8 mouse cellular contexts compared by ENCODE assay signal in the genomic region with DNA sequence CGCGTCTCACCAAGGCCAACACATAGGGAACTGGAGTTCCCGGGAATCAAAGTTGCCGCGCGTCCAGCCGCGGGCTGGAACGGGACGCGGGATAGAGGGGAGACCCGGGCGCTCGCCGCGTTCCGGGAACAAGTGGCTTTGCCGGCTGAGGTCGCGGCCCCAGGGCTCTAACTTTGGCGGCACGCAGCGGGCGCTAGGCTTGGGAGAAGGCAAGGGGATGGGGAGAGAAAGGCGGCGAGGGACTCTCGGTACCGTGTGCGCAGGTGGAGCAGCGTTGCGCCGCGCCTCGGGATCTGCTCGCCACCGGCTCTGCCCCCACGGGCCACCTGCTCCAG. TPM values are rescaled to one million over a fixed set of nuclear protein-coding genes. Genes with fewer than 3 reads are reported as not detected.
A peak's percentile ranks its signal among the peaks of the same experiment; 100 is the strongest.
DNase-seq lines count a peak whose midpoint lies in the region; ATAC-seq and TF ChIP-seq lines count a peak whose summit lies in the region.

No protein-coding gene starts in this region.

- DNase-seq in embryo, embryonic 10.5 days (ENCODE audit: low spot score) = peak; percentile 24
- no peak for DNase-seq in embryo, embryonic 10 days (ENCODE audit: low spot score)
- no peak for DNase-seq in stomach, postnatal 0 days (ENCODE audit: low spot score)
- DNase-seq in cerebellum, adult 9-10 months = no peak
- no peak for DNase-seq in cerebellum, adult 11-12 months

- TF ChIP-seq EP300 in ES-Bruce4 (IDR thresholded peaks at IDR 0.05; ENCODE audit: insufficient read depth, low read depth, low read length) = no peak
- TF ChIP-seq EP300 in stomach, postnatal 0 days (optimal IDR thresholded peaks at IDR 0.05) = no peak

- H3K36me3 ChIP-seq in ES-Bruce4 (ENCODE audit: control insufficient read depth, insufficient read depth, low read length, poor library complexity, severe bottlenecking) = no peaks in the 10 kb centered on the region
- no peaks in the 10 kb centered on the region for H3K36me3 ChIP-seq in heart, embryonic 11.5 days (ENCODE audit: control insufficient read depth, insufficient read depth, low read length)
- H3K36me3 ChIP-seq in limb, embryonic 15.5 days = no peaks in the 10 kb centered on the region
- no peaks in the 10 kb centered on the region for H3K36me3 ChIP-seq in stomach, postnatal 0 days (ENCODE audit: control insufficient read depth, insufficient read depth, low read length)

- ATAC-seq in heart, embryonic 11.5 days (replicated peaks; ENCODE audit: insufficient number of reproducible peaks, low FRiP score, low TSS enrichment) = no peak
- no peak for ATAC-seq in limb, embryonic 15.5 days (ENCODE audit: insufficient number of reproducible peaks, low FRiP score, low TSS enrichment, low read depth)
- no peak for ATAC-seq in stomach, postnatal 0 days (ENCODE audit: low FRiP score, low TSS enrichment)

- no peaks in the 10 kb centered on the region for H3K4me1 ChIP-seq in ES-Bruce4 (ENCODE audit: control insufficient read depth, insufficient read depth, low read length)
- peaks cover 10% of the 10 kb centered on the region for H3K4me1 ChIP-seq in heart, embryonic 11.5 days (ENCODE audit: control insufficient read depth, insufficient read depth, low read length)
- peaks cover 27% of the 10 kb centered on the region for H3K4me1 ChIP-seq in limb, embryonic 15.5 days
- H3K4me1 ChIP-seq in stomach, postnatal 0 days (replicated peaks; ENCODE audit: control insufficient read depth, insufficient read depth) = no peaks in the 10 kb centered on the region; the same call in 1 of the 2 replicates

- peak overlapping the region; percentile 49 for H3K4me3 ChIP-seq in ES-Bruce4 (ENCODE audit: low read depth, low read length)
- peak overlapping the region; percentile 65 for H3K4me3 ChIP-seq in heart, embryonic 11.5 days (ENCODE audit: low read depth, low read length)
- peak overlapping the region; percentile 62 for H3K4me3 ChIP-seq in limb, embryonic 15.5 days
- H3K4me3 ChIP-seq in stomach, postnatal 0 days (ENCODE audit: low read depth, low read length) = peak overlapping the region; percentile 53

- no peaks in the 10 kb centered on the region for H3K9me3 ChIP-seq in ES-Bruce4 (replicated peaks; ENCODE audit: control insufficient read depth, insufficient read depth, low read length, poor library complexity, severe bottlenecking)
- no peaks in the 10 kb centered on the region for H3K9me3 ChIP-seq in heart, embryonic 11.5 days (replicated peaks; ENCODE audit: control insufficient read depth, low read length)
- no peaks in the 10 kb centered on the region for H3K9me3 ChIP-seq in limb, embryonic 15.5 days
- no peaks in the 10 kb centered on the region for H3K9me3 ChIP-seq in stomach, postnatal 0 days (ENCODE audit: control insufficient read depth, low read length)

- peak overlapping the region; percentile 54 for H3K9ac ChIP-seq in ES-Bruce4 (ENCODE audit: low read depth, poor library complexity, severe bottlenecking)
- peak overlapping the region; percentile 31; the same call in 1 of the 2 replicates for H3K9ac ChIP-seq in heart, embryonic 11.5 days (ENCODE audit: low read depth, low read length)
- no peak overlapping the region for H3K9ac ChIP-seq in limb, embryonic 15.5 days
- no peak overlapping the region for H3K9ac ChIP-seq in stomach, postnatal 0 days (ENCODE audit: low read length)

- no peak overlapping the region for H3K27ac ChIP-seq in ES-Bruce4 (ENCODE audit: insufficient read depth, low read length)
- no peak overlapping the region for H3K27ac ChIP-seq in heart, embryonic 11.5 days (ENCODE audit: low read depth, low read length)
- no peak overlapping the region for H3K27ac ChIP-seq in limb, embryonic 15.5 days
- no peak overlapping the region for H3K27ac ChIP-seq in stomach, postnatal 0 days (replicated peaks)

- 1% methylated on average over 37 of the region's 37 CpGs for WGBS in heart, embryonic 11.5 days (ENCODE audit: insufficient replicate concordance)
- under 1% methylated on average over 37 of the region's 37 CpGs for WGBS in limb, embryonic 15.5 days
- WGBS in stomach, postnatal 0 days = 1% methylated on average over 36 of the region's 37 CpGs

- TF ChIP-seq POLR2A in ES-Bruce4 (IDR thresholded peaks at IDR 0.05; ENCODE audit: insufficient read depth, low read length) = no peak

- H3K4me2 ChIP-seq in heart, embryonic 11.5 days = peak overlapping the region; percentile 99
- peak overlapping the region; percentile 99 for H3K4me2 ChIP-seq in limb, embryonic 15.5 days
- H3K4me2 ChIP-seq in stomach, postnatal 0 days (replicated peaks; ENCODE audit: low read depth) = peak overlapping the region; percentile 99

- peaks cover 17% of the 10 kb centered on the region for H3K27me3 ChIP-seq in ES-Bruce4 (ENCODE audit: control insufficient read depth, insufficient read depth, low read length, poor library complexity, severe bottlenecking)
- peaks cover 65% of the 10 kb centered on the region for H3K27me3 ChIP-seq in heart, embryonic 11.5 days (ENCODE audit: control insufficient read depth, insufficient read depth, low read length)
- peaks cover 72% of the 10 kb centered on the region for H3K27me3 ChIP-seq in limb, embryonic 15.5 days
- peaks cover 15% of the 10 kb centered on the region for H3K27me3 ChIP-seq in stomach, postnatal 0 days (ENCODE audit: control insufficient read depth, insufficient read depth, low read length)

- TF ChIP-seq CTCF in ES-Bruce4 (IDR thresholded peaks at IDR 0.05; ENCODE audit: low read depth, low read length) = no peak
- no peak for TF ChIP-seq CTCF in stomach, postnatal 0 days (IDR thresholded peaks at IDR 0.05; ENCODE audit: low read depth)

RNA-seq across cellular contexts. Expression of a gene that starts 9.7 kb away (rescaled TPM):
- polyA plus RNA-seq in ES-Bruce4 (2011; ENCODE audit: insufficient read depth, insufficient read length, low read depth, missing spikeins) = 0.33 and 0.55 TPM in 2 replicates
- 0.23 and 0.27 TPM in 2 replicates for polyA plus RNA-seq in heart, embryonic 11.5 days (2014; fragmentation: Nextera tagmentation; extraction: Ambion mirVana)
- polyA plus RNA-seq in limb, embryonic 15.5 days (2015; fragmentation: Nextera tagmentation; extraction: Ambion mirVana) = 1.6 and 2.4 TPM in 2 replicates
- 0.11 and 0.18 TPM in 2 replicates for polyA plus RNA-seq in stomach, postnatal 0 days (2015; fragmentation: Nextera tagmentation; extraction: Ambion mirVana)

Comparison
In these comparisons a context has a peak if more than half of its experiments do, and no peak if none do; other contexts are left out.
1. H3K9ac ChIP-seq: peak in ES-Bruce4 (single experiment) and heart, embryonic 11.5 days (single experiment); none in limb, embryonic 15.5 days (single experiment) and stomach, postnatal 0 days (single experiment).
2. Peak in every context shown above with its lines, with median percentiles within 50 percentile points of each other: H3K4me3 ChIP-seq and H3K4me2 ChIP-seq.